Mouse (Mus musculus) bone marrow, adult 2 months (tissue): Measurements from ENCODE around the gene Rps21.

ENCODE experiments used
- CTCF ChIP-seq: fragments of 200-500 bp; IDR thresholded peaks from 2 replicates; pipeline ENCODE4 v1.5.1; 2011; ENCODE audit warnings: low read length, control low read depth; ENCODE audit not compliant: control insufficient read depth, insufficient read depth
- POLR2A ChIP-seq: fragments of 200-500 bp; IDR thresholded peaks from 2 replicates; pipeline ENCODE4 v1.6.1; 2011; ENCODE audit warnings: low read depth, mild to moderate bottlenecking, control low read depth, low read length, borderline replicate concordance; ENCODE audit not compliant: control insufficient read depth

DNA sequence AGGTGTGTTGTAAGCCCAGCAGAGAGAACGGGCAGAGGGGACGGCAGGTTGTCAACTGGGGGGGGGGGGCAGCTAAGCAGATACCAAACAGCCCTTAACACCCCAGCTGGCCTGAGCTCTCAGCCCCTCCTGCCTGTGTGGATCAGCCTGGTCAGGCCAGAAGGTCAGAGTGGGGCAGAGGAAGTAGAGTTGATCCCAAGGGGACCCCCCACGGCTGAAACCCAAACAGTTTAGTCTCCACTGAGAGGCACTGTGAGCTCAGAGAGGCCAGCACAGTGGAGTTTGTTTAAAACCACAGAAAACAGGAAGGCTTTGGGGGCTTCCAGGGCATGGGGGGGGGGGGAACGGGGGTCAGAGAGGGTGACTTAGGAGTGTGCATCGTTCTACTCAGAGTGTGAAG is 40.3 kb upstream of the Rps21 start:
- TF ChIP-seq CTCF (no peak), POLR2A (no peak)
